Mouse (Mus musculus) embryonic facial prominence, embryonic 15.5 days (tissue): Measurements from ENCODE around the gene 2300003K06Rik. TPM values are rescaled to one million over a fixed set of nuclear protein-coding genes. Genes with fewer than 3 reads are reported as not detected.
"Not testable (repeated sequence)": the region's sequence is repeated elsewhere in the genome, so short reads cannot be mapped to it uniquely, and the experiment has no call there.

Source experiments
- ATAC-seq: fragments of 200-750 bp; cut with Nextera tagmentation; 2 replicates; pipeline ENCODE4 v1.8.0; 2017; ENCODE audit warnings: low read depth, moderate TSS enrichment; ENCODE audit not compliant: insufficient number of reproducible peaks, low FRiP score, low TSS enrichment
- H3K27ac ChIP-seq: fragments of 300-500 bp; sonication (generic); replicated peaks from 2 replicates; pipeline ENCODE4 v1.5.1; 2015; ENCODE audit warnings: mild to moderate bottlenecking, inconsistent platforms
- H3K27me3 ChIP-seq: fragments of 300-500 bp; sonication (generic); 2 replicates; pipeline ENCODE4 v1.6.1; 2015; ENCODE audit warnings: inconsistent platforms
- H3K36me3 ChIP-seq: fragments of 300-500 bp; sonication (generic); 2 replicates; pipeline ENCODE4 v1.6.1; 2015; ENCODE audit warnings: mild to moderate bottlenecking, inconsistent platforms
- H3K4me1 ChIP-seq: fragments of 300-500 bp; sonication (generic); 2 replicates; pipeline ENCODE4 v1.6.1; 2015; ENCODE audit warnings: inconsistent platforms
- H3K4me2 ChIP-seq: fragments of 300-500 bp; sonication (generic); replicated peaks from 2 replicates; pipeline ENCODE4 v1.6.1; 2015; ENCODE audit warnings: mild to moderate bottlenecking, inconsistent platforms
- H3K4me3 ChIP-seq: fragments of 300-500 bp; sonication (generic); replicated peaks from 2 replicates; pipeline ENCODE4 v1.5.1; 2015; ENCODE audit warnings: mild to moderate bottlenecking, inconsistent platforms
- H3K9ac ChIP-seq: fragments of 300-500 bp; sonication (generic); 2 replicates; pipeline ENCODE4 v1.6.1; 2015; ENCODE audit warnings: inconsistent platforms
- H3K9me3 ChIP-seq: fragments of 300-500 bp; sonication (generic); replicated peaks from 2 replicates; pipeline ENCODE4 v1.6.1; 2016; ENCODE audit warnings: inconsistent platforms
- WGBS: fragments of 180-500 bp; shearing (Covaris S2); methylation state at CpG from one replicate; pipeline ENCODE4 v1.1.7; 2015; 5-methylcytosine and 5-hydroxymethylcytosine counted together
- polyA plus RNA-seq: library from polyadenylated mRNA; unstranded; fragments of >200 nt; fragmentation: Nextera tagmentation; extraction: Ambion mirVana; gene quantifications from 2 replicates; pipeline ENCODE4 v1.2.1, GENCODE M21; 2015

2300003K06Rik gene
- polyA plus RNA-seq, 1 experiment from 2014 or later = not detected

- not testable (repeated sequence) for H3K9ac ChIP-seq, H3K36me3 ChIP-seq, H3K27me3 ChIP-seq, H3K9me3 ChIP-seq, H3K4me1 ChIP-seq, H3K4me3 ChIP-seq, H3K4me2 ChIP-seq, ATAC-seq, H3K27ac ChIP-seq
- WGBS = no CpG with 5 or more reads among the region's 1 CpGs
Measured at GRCm38 (mm10) chr11:99804346-99804745, 33.5 kb downstream of the 2300003K06Rik start, which contains the start of gene Gm11554. Gene Gm11554, minus strand, starts transcription at chr11:99804446.

GRCm38 (mm10) chr11:99798832-99799231 lies 39.0 kb downstream of the 2300003K06Rik start, which contains the start of gene Gm11569:
Gene Gm11569, minus strand, starts transcription at chr11:99798932.
- not testable (repeated sequence) for H3K27ac ChIP-seq, H3K36me3 ChIP-seq, ATAC-seq, H3K9ac ChIP-seq, H3K9me3 ChIP-seq, H3K4me2 ChIP-seq, H3K4me1 ChIP-seq, H3K4me3 ChIP-seq, H3K27me3 ChIP-seq
- no CpG with 5 or more reads among the region's 1 CpGs for WGBS

- H3K9me3 ChIP-seq = no peaks in the 10 kb centered on the region
- H3K4me3 ChIP-seq = no peak within 1 kb of the TSS
- ATAC-seq = no peak
- no peak within 1 kb of the TSS for H3K9ac ChIP-seq
- H3K27ac ChIP-seq = no peak within 1 kb of the TSS
- no peaks in the 10 kb centered on the region; the same call in 1 of the 2 replicates for H3K27me3 ChIP-seq
- 78% methylated on average over 2 of the region's 2 CpGs for WGBS
- H3K36me3 ChIP-seq = no peaks in the 10 kb centered on the region
- H3K4me2 ChIP-seq = no peak within 1 kb of the TSS
- no peaks in the 10 kb centered on the region for H3K4me1 ChIP-seq
Measured at GRCm38 (mm10) chr11:99793367-99793766, 44.5 kb downstream of the 2300003K06Rik start, which contains the start of gene Gm11596. Gene Gm11596, minus strand, starts transcription at chr11:99793467.

Other genes starting within 250 kb of the 2300003K06Rik start
- gene Krtap1-3, start 246.7 kb downstream of the 2300003K06Rik start, polyA plus RNA-seq = 1.5 and 2.0 TPM in 2 replicates
- gene Krtap9-3, start 240.0 kb downstream of the 2300003K06Rik start, polyA plus RNA-seq = 2.8 and 5.7 TPM in 2 replicates
- 4.5 and 7.3 TPM in 2 replicates for gene Gm11938, start 234.8 kb downstream of the 2300003K06Rik start, polyA plus RNA-seq
- 4.7 and 7.0 TPM in 2 replicates for gene Gm11937, start 227.9 kb downstream of the 2300003K06Rik start, polyA plus RNA-seq
- 2.0 and 4.2 TPM in 2 replicates for gene Krtap2-4, start 223.2 kb downstream of the 2300003K06Rik start, polyA plus RNA-seq
- 3.9 and 5.1 TPM in 2 replicates for gene Gm11562, start 217.6 kb downstream of the 2300003K06Rik start, polyA plus RNA-seq
- 1.7 and 2.2 TPM in 2 replicates for gene Krtap4-1, start 209.8 kb downstream of the 2300003K06Rik start, polyA plus RNA-seq
- 1.6 and 3.2 TPM in 2 replicates for gene Krtap4-2, start 203.0 kb downstream of the 2300003K06Rik start, polyA plus RNA-seq
- gene Krtap4-7, start 194.0 kb downstream of the 2300003K06Rik start, polyA plus RNA-seq = 2.0 and 2.3 TPM in 2 replicates
- 1.2 and 1.8 TPM in 2 replicates for gene Gm11555, start 187.8 kb downstream of the 2300003K06Rik start, polyA plus RNA-seq
- 0.77 and 1.0 TPM in 2 replicates for gene Gm11563, start 179.1 kb downstream of the 2300003K06Rik start, polyA plus RNA-seq
- 1.1 and 1.3 TPM in 2 replicates for gene Krtap4-6, start 172.1 kb downstream of the 2300003K06Rik start, polyA plus RNA-seq
- not detected in 2 replicates for gene Gm14190, start 147.3 kb downstream of the 2300003K06Rik start, polyA plus RNA-seq
- not detected in 2 replicates for gene Gm14180, start 103.8 kb downstream of the 2300003K06Rik start, polyA plus RNA-seq
- 1.0 and 1.9 TPM in 2 replicates for gene Gm11595, start 65.2 kb downstream of the 2300003K06Rik start, polyA plus RNA-seq
- 0.98 and 0.99 TPM in 2 replicates for gene Krtap4-8, start 57.4 kb downstream of the 2300003K06Rik start, polyA plus RNA-seq
- gene Krtap4-9, start 52.9 kb downstream of the 2300003K06Rik start, polyA plus RNA-seq = 1.00 and 1.1 TPM in 2 replicates
- 0.15 and 0.51 TPM in 2 replicates for gene Gm11596, start 44.6 kb downstream of the 2300003K06Rik start, polyA plus RNA-seq
- not detected in 2 replicates for gene Gm11569, start 39.1 kb downstream of the 2300003K06Rik start, polyA plus RNA-seq
- 0.33 TPM in 1 of 2 replicates, not detected in the other for gene Gm11554, start 33.6 kb downstream of the 2300003K06Rik start, polyA plus RNA-seq
- gene Krtap4-13, start 28.2 kb downstream of the 2300003K06Rik start, polyA plus RNA-seq = 0.45 and 0.50 TPM in 2 replicates
- 0.53 and 0.61 TPM in 2 replicates for gene Gm11564, start 22.4 kb downstream of the 2300003K06Rik start, polyA plus RNA-seq
- 2.0 and 3.9 TPM in 2 replicates for gene Krtap4-16, start 13.5 kb upstream of the 2300003K06Rik start, polyA plus RNA-seq
- 1.4 TPM in 2 replicates for gene Gm11568, start 19.9 kb upstream of the 2300003K06Rik start, polyA plus RNA-seq
- gene Gm11559, start 26.4 kb upstream of the 2300003K06Rik start, polyA plus RNA-seq = 2.4 and 2.5 TPM in 2 replicates
- 1.7 and 2.2 TPM in 2 replicates for gene Krtap9-1, start 35.3 kb upstream of the 2300003K06Rik start, polyA plus RNA-seq
- gene Gm11567, start 41.1 kb upstream of the 2300003K06Rik start, polyA plus RNA-seq = 1.5 and 1.7 TPM in 2 replicates
- gene Krtap31-1, start 69.9 kb upstream of the 2300003K06Rik start, polyA plus RNA-seq = not detected in 2 replicates
- not detected in 2 replicates for gene Gm11565, start 76.7 kb upstream of the 2300003K06Rik start, polyA plus RNA-seq
- gene Krtap31-2, start 98.2 kb upstream of the 2300003K06Rik start, polyA plus RNA-seq = not detected in 2 replicates
- gene Krtap9-5, start 110.4 kb upstream of the 2300003K06Rik start, polyA plus RNA-seq = not detected in 2 replicates
- 0.38 TPM in 1 of 2 replicates, not detected in the other for gene Krtap29-1, start 141.0 kb upstream of the 2300003K06Rik start, polyA plus RNA-seq
- gene Krtap16-1, start 148.5 kb upstream of the 2300003K06Rik start, polyA plus RNA-seq = 3.8 and 5.7 TPM in 2 replicates
- 4.9 and 9.8 TPM in 2 replicates for gene Krtap17-1, start 155.9 kb upstream of the 2300003K06Rik start, polyA plus RNA-seq
- 6.0 and 11.3 TPM in 2 replicates for gene Krt33a, start 178.1 kb upstream of the 2300003K06Rik start, polyA plus RNA-seq
- gene Krt33b, start 191.8 kb upstream of the 2300003K06Rik start, polyA plus RNA-seq = 7.3 and 17.9 TPM in 2 replicates
- gene Krt34, start 203.5 kb upstream of the 2300003K06Rik start, polyA plus RNA-seq = 3.6 and 7.8 TPM in 2 replicates
- 5.9 and 13.8 TPM in 2 replicates for gene Krt31, start 212.5 kb upstream of the 2300003K06Rik start, polyA plus RNA-seq